Mouse (Mus musculus): ENCODE results near the gene Cyyr1.

DNA sequence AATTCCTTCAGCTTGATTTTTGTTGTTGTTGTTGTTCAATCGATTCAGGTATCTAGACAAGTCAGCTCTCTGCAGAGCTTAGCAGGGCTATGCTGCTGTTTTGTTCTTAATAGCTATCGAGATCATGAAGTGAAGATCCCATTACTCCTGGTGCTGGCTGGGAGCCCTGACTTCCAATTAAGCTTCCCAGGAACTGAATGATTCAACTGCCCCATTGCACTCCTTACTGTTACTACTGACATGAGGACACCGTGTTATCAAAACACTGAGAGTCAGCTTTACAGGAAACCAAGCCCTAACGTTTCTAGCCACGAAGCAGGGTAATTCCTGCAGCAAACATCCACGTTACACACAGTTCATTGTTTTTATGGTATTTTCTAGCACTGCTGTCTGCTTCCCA, 6.7 kb downstream of the Cyyr1 start:
- TF ChIP-seq CTCF (IDR thresholded peaks at IDR 0.05; ENCODE audit: low read depth, low read length): no peak
- no peak for TF ChIP-seq POLR2A (IDR thresholded peaks at IDR 0.05; ENCODE audit: extremely low read depth, insufficient read depth, low read length)

Measured in liver, adult 2 months (tissue).